Mouse (Mus musculus) layer of hippocampus, adult 11-12 months (tissue): ENCODE results near the gene Tmem179b.
A peak's percentile ranks its signal among the peaks of the same experiment; 100 is the strongest.
"Not testable (repeated sequence)": the region's sequence is repeated elsewhere in the genome, so short reads cannot be mapped to it uniquely, and the experiment has no call there.

ENCODE experiments used
- DNase-seq: peaks from one replicate; pipeline ENCODE4 v3.0.0; 2022; ENCODE audit warnings: low spot score

The Tmem179b gene

DNA sequence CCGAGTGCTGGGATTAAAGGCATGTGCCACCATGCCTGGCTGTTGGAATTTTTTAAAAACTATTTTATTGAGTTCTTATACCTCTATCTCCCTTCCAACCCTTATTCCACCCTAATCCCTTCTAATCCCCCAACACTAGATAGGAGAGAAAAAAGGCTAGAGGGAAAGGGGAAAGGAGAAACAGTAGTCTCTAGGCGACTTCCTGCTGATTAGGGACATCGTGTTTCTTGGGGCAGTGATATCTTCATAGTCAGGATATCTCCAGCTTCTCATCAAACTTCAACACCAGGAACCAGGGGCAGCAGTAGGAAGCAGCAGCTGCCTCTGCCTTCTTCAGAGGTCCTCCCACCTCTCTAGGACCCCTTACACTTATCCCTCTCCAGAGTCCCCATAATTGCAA lies 39.9 kb downstream of the Tmem179b start:
- no peak for DNase-seq

DNA sequence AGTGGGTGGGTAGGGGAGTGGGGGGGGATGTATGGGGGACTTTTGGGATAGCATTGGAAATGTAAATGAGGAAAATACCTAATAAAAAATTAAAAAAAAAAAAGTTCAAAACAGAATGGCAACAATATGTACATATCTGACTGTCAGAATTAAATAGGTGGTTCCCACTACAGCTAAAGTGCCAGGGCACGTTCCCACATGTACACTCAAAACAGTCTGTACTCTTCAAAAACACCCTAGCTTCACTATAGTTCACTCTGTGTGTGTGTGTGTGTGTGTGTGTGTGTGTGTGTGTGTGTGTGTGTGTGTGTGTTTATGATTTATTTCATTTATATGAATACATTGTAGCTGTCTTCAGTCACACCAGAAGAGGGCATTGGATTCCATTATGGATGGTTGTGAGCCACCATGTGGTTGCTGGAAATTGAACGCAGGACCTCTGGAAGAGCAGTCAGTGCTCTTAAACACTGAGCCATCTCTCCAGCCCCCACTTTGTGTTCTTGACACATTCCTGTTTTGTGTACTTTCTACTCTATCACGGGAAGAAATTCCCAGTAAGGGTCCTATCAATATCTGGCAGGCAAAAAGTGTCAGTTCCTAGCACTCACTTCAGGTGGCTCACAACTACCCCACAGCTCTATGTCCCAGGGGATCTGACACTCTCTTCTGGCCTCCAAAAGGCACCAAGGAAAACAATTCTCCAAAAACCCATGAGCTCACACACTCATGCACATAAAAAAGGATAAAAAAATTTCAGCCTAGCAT lies 45.8 kb downstream of the Tmem179b start:
- not testable (repeated sequence) for DNase-seq

DNA sequence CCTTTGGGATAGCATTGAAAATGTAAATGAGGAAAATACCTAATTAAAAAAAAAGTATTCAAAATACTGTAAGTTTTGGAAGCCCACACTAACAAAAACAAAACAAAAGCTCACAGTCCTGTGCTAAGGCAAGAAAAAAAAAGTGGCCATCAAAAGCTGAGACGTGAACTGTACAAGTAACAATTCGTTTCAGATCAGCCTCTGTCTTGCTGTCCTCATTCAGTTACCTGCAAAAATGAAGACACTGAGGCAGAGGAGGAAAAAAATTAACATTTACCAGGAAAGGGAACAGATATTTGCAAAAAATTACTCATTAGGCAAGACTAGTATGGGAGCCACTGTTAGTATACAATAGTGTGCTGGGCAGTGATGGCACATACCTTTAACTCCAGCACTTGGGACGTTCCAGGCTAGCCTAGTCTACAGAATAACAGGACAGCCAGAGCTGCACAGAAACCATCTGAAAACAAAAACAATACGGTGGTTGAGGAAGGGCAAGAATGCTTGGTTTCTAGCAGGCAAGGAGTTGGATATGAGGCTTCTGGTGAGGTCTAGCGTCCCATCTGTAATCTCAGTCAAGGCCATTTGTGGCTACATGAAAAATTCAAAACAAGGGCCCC lies 46.7 kb downstream of the Tmem179b start:
- no peak for DNase-seq

DNA sequence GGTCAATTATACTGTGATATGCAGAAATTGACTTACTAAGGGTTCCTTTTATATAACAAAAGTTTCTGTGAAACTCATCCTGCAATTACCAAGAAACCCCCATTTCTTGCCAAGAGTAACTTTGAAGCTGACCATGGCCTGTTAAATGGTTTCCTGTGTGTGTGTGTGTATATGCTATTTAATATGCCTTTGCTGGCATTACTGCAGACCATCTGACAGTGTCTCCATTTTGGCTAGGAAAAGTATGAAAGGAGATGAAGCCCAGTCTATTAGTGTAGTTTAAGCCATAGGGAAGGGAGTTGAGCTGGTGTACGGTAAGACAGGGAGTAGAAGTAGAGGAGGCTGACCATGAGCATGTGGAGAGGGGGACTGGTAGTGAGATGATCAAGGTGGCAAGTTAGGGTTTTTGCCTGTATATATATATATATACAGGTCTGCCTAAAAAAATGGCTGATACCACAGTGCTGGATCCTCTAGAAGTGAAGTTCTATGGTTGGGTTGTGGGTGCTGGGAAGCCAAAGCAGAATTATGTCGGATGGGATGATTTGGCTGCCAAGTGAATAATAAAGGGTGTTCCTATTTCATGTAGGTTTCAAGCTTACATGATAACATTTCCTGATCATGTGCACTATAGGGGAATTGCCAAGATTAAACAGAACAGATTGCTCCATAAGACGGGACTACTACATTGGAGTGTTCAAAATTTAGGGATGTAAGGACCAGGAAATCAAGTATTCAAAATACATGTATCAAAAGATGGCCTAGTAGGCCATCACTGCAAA lies 47.5 kb downstream of the Tmem179b start:
- DNase-seq = no peak

DNA sequence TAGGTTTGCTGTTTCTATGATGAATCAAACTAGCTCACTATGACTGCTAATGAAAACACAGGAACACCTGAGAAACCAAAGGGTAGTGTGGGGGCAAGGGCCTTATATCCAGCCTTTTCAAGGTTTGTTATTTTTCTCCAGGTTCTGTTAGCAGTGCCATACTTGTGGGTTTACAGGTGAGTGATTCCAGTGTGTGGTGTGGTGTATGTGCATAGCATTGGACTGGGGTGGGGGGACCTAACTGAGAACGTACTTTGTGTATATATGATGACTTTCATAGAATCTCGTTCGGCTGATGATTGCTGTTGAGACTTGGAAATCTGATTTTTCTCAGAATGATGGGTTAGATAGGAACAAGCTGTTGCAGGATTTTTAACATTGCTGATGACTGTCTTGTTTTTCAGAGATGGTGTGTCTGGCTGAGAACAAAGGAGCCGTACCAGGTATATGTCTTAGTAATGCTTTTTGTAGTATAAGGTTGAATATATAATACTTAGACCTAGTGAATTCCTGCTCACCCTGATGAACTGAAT lies 49.1 kb downstream of the Tmem179b start:
- no peak for DNase-seq

DNA sequence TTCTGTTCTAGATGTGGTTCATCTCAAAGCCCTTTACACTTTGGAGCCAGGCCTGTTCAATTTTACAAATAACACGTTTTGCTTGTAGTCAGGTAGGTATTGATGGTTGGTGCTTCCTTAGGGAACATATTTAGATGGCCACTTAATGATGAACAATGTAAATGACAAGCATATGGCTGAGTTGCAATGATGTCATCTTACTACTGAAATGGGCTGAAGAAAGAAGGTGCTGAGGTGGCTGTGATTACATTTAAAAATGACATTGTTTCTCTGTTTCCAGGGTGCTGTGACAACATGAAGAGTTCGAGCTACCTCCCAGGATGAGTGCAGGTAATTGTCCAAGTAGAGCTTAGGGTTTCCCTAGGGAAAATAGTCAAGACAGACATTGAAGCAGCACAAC lies 49.9 kb downstream of the Tmem179b start:
- DNase-seq = no peak

DNA sequence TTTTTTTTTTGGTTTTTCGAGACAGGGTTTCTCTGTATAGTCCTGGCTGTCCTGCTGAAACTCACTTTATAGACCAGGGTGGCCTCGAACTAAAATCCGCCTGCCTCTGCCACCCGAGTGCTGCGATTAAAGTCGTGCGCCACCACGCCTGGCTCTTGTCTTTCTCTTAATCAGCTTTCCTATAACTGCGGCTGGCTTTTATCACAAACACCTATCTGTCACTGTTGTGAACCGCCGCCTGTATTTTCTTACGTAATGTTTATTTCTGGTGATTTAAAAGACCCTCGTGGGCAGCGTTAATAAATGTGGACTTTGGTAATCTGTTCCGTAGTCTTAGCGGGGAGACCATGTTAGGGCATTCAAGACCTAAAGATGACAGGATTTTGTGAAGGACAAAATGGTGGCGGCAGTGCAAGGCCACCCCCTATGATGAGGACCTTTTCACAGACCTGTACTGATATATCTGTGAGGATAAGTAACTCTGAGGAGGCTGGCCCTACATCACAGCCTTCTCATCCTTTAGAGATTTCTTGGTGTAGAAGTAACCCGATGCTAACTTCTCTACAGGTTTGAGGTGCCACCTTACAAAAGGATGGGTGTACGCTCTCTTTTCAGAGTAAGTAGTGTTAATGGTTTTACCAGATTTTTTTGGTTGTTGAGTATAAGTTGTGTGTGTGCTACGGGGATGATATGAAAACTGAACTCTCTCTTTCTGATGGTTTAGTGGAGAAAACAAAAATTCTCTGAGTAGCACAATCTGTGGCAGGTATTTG lies 50.5 kb downstream of the Tmem179b start:
- peak; percentile 30 for DNase-seq

DNA sequence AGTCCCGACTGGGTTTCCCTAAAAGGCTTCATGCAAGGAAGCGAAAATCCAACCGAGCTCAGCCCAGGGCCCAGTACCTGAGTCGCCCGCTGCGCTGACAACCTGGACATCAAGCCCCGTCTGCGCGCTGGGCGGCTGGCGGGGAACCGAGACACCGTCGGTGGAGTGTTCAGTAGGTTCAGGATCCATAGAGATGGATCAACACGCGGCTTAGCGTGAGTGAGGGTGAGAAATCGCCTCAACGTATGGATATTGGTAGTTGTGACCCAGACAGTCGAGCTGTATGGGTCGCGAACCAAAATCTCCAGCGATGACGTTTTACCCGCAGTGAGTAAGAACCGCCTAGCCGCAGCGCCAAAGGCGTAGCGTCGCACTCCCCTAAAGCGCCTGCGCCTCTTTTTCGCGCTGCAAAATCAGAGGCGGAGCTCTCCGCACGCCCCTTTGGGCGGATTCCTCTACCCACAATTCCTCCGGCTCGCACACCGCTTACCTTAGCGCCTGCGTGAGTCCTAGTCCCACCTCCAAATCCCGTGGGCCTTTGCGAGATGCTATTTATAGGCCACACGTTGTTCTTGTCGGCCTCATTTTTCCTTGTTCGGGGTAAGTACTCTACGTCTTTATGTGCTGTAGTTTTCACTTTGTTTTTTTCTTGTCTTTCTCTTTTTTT lies 51.2 kb downstream of the Tmem179b start, which contains the start of gene Slc3a2:
Slc3a2 (minus strand) TSS at position 463 of the 667 bp plus-strand sequence.
- peak; percentile 97 for DNase-seq

DNA sequence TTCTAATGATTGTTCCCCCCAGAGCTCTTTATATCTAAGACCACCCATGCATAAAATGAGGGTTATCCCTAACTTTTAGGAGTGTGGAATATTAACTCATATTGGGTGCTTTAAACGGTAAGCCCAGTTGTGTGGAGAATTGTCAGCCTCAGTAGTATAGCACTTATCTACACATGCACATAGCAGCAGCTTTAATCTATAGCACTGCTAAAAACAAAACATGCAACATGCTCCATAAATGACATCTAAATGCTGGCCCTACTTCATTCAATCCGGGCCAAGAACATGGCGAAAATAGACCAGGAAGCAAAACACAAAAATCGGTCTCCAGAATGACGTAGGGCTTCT lies 51.7 kb downstream of the Tmem179b start:
- DNase-seq = no peak
